Mouse (Mus musculus) testis, adult 2 months (tissue): Measurements from ENCODE around the gene Cacng6.

ENCODE experiments used
- CTCF ChIP-seq: fragments of 200-500 bp; IDR thresholded peaks from 2 replicates; pipeline ENCODE4 v1.5.1; 2012; ENCODE audit warnings: low read depth, mild to moderate bottlenecking, inconsistent platforms, low read length, moderate library complexity; ENCODE audit not compliant: control insufficient read depth, insufficient read depth, insufficient replicate concordance
- POLR2A ChIP-seq: fragments of 200-500 bp; IDR thresholded peaks from 2 replicates; pipeline ENCODE4 v1.6.1; 2012; ENCODE audit warnings: low read depth, mild to moderate bottlenecking, inconsistent platforms, low read length, moderate library complexity; ENCODE audit not compliant: control insufficient read depth

GRCm38 (mm10) chr7:3382123-3382522 lies 41.9 kb upstream of the Cacng6 start:
- TF ChIP-seq POLR2A = no peak
- TF ChIP-seq CTCF = no peak
